Mouse (Mus musculus) thymus, adult 2 months (tissue): ENCODE results near the gene Strbp. TPM values are rescaled to one million over a fixed set of nuclear protein-coding genes. Genes with fewer than 3 reads are reported as not detected.
"Not testable (repeated sequence)": the region's sequence is repeated elsewhere in the genome, so short reads cannot be mapped to it uniquely, and the experiment has no call there.

Experiments used
- DNase-seq: peaks from one replicate; pipeline ENCODE4 v3.0.0; 2021
- H3K27ac ChIP-seq: fragments of 200-500 bp; 2 replicates; pipeline ENCODE4 v1.5.1; 2012; ENCODE audit warnings: low read length, control low read depth; ENCODE audit not compliant: control insufficient read depth, insufficient read depth
- H3K27me3 ChIP-seq: fragments of 200-500 bp; 2 replicates; pipeline ENCODE4 v1.6.1; 2012; ENCODE audit warnings: mild to moderate bottlenecking, low read length, moderate library complexity, mixed read lengths; ENCODE audit not compliant: control insufficient read depth, insufficient read depth
- H3K36me3 ChIP-seq: fragments of 200-500 bp; 2 replicates; pipeline ENCODE4 v1.6.1; 2012; ENCODE audit warnings: mild to moderate bottlenecking, low read length, moderate library complexity; ENCODE audit not compliant: control insufficient read depth, insufficient read depth
- H3K4me1 ChIP-seq: fragments of 200-500 bp; replicated peaks from 2 replicates; pipeline ENCODE4 v1.6.1; 2012; ENCODE audit warnings: low read length; ENCODE audit not compliant: control insufficient read depth, insufficient read depth
- H3K4me3 ChIP-seq: fragments of 200-500 bp; 2 replicates; pipeline ENCODE4 v1.5.1; 2012; ENCODE audit warnings: mild to moderate bottlenecking, low read length, control low read depth, moderate library complexity; ENCODE audit not compliant: control insufficient read depth, insufficient read depth
- CTCF ChIP-seq: fragments of 200-500 bp; IDR thresholded peaks from 2 replicates; pipeline ENCODE4 v1.5.1; 2012; ENCODE audit warnings: mild to moderate bottlenecking, control low read depth, low read length, moderate library complexity, borderline replicate concordance; ENCODE audit not compliant: control insufficient read depth, poor library complexity, insufficient read depth; ENCODE audit errors: extremely low read depth
- POLR2A ChIP-seq: fragments of 200-500 bp; IDR thresholded peaks from 2 replicates; pipeline ENCODE4 v1.6.1; 2012; ENCODE audit warnings: mild to moderate bottlenecking, low read length, control low read depth, moderate library complexity; ENCODE audit not compliant: control insufficient read depth, poor library complexity, insufficient read depth; ENCODE audit errors: extremely low read depth
- WGBS: fragments of 180-500 bp; shearing (Covaris S2); methylation state at CpG from one replicate; pipeline ENCODE4 v1.1.7; 2018; 5-methylcytosine and 5-hydroxymethylcytosine counted together
- polyA plus RNA-seq: library from polyadenylated mRNA; depleted of rRNA; stranded (reverse); fragments of >200 nt; gene quantifications from 2 replicates; pipeline ENCODE4 v1.2.3, GENCODE M21; 2012

Strbp gene
- polyA plus RNA-seq, 1 experiment: 10.6 TPM

- 86% methylated on average over 4 of the region's 4 CpGs for WGBS
- Histone ChIP-seq H3K36me3 (peaks cover 3% of the 10 kb centered on the region; the same call in 1 of the 2 replicates), H3K27me3 (no peaks in the 10 kb centered on the region), H3K4me3 (no peak overlapping the region), H3K4me1 (no peaks in the 10 kb centered on the region), H3K27ac (no peak overlapping the region)
- no peak for TF ChIP-seq CTCF
- no peak for TF ChIP-seq POLR2A
- no peak for DNase-seq
These were observed 186.7 kb downstream of the Strbp start for GRCm38 (mm10) chr2:37516922-37517462.

DNA sequence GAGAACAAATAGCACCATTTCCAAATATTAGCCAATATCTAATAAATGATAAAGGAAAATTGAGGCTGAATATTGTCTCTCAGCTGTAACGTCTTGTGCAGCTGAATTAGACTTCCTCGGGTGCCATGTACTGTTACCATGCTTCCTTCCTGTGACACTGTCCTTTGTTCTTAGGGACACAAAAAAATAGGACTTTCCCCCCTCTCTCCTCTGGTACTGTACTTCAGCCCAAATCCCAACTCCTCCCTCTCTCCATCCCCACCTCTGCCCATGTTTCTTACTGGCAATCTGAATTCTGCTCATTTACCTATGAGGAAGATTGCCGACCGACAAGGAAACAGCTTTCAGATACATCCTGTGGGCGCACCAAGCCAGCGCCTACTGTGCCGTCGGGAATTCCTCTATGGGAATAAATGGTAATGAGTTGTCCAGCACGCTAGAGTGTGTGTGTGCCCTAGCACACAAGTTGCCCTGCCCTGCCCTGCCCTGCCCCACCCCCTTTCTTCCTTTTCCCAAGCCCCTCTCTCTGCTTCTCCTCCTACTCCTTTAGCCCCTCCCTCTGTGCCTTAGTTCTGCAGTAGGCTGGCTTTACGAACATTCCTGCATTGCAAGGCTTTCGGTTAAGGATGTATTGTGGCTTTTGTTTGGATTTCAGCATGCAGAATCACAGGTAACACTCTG, 187.5 kb downstream of the Strbp start, which contains the start of gene Gpr21:
Gene Gpr21 (plus strand): TSS at position 303 of the 681 bp plus-strand sequence.
- H3K27me3 ChIP-seq: no peaks in the 10 kb centered on the region
- H3K4me3 ChIP-seq: no peak within 1 kb of the TSS
- TF ChIP-seq POLR2A: no peak
- TF ChIP-seq CTCF: no peak
- no peak for DNase-seq
- H3K4me1 ChIP-seq: no peaks in the 10 kb centered on the region
- H3K36me3 ChIP-seq: peaks cover 3% of the 10 kb centered on the region; the same call in 1 of the 2 replicates
- whole genome bisulfite sequencing: 85% methylated on average over 11 of the region's 11 CpGs
- no peak within 1 kb of the TSS for H3K27ac ChIP-seq

GRCm38 (mm10) chr2:37511134-37511901, 192.3 kb downstream of the Strbp start:
- Histone ChIP-seq H3K27me3 (no peaks in the 10 kb centered on the region), H3K4me3 (no peak overlapping the region), H3K4me1 (no peaks in the 10 kb centered on the region), H3K36me3 (peaks cover 3% of the 10 kb centered on the region; the same call in 1 of the 2 replicates), H3K27ac (no peak overlapping the region)
- TF ChIP-seq POLR2A (no peak), CTCF (no peak)
- 96% methylated on average over 4 of the region's 4 CpGs for WGBS
- no peak for DNase-seq

DNA sequence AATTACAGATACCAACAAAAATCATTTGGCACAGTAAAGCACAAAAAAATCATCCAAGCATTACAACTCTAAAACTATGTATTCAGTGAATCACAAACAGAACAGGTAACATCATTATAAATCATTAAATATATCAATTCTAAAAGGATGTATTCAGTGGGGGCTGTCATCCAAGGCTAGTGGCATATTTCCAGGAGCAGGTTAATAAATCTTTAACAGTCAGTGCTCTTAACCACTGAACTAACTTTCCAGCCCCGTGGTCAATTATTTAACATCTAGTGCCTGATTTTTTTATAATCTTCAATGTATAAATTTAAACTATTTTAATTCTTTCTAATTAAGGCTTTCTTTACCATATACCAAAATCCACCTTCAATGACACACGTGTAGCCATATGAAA, 197.8 kb downstream of the Strbp start:
- WGBS: 94% methylated on average over 2 of the region's 2 CpGs
- DNase-seq, H3K27me3 ChIP-seq, H3K36me3 ChIP-seq, H3K27ac ChIP-seq, H3K4me3 ChIP-seq, H3K4me1 ChIP-seq: not testable (repeated sequence)

GRCm38 (mm10) chr2:37497321-37497720, 206.3 kb downstream of the Strbp start:
- Histone ChIP-seq H3K4me3 (no peak overlapping the region), H3K36me3 (peaks cover 15% of the 10 kb centered on the region; the same call in 1 of the 2 replicates), H3K27ac (no peak overlapping the region), H3K27me3 (no peaks in the 10 kb centered on the region), H3K4me1 (no peaks in the 10 kb centered on the region)
- TF ChIP-seq POLR2A: no peak
- no peak for TF ChIP-seq CTCF
- 98% methylated on average over 4 of the region's 4 CpGs for WGBS
- no peak for DNase-seq

- Histone ChIP-seq H3K4me1 (no peaks in the 10 kb centered on the region), H3K27me3 (no peaks in the 10 kb centered on the region), H3K27ac (no peak overlapping the region), H3K36me3 (peaks cover 37% of the 10 kb centered on the region), H3K4me3 (no peak overlapping the region)
- no peak for DNase-seq
- TF ChIP-seq CTCF (no peak), POLR2A (no peak)
- WGBS: 98% methylated on average over 2 of the region's 2 CpGs
These were observed 214.7 kb downstream of the Strbp start for GRCm38 (mm10) chr2:37488956-37489355.
